Comparison of ENCODE assay signal across 8 mouse cellular contexts in genomic region chr2:27885456-27886147, GRCm38 (mm10). TPM values are rescaled to one million over a fixed set of nuclear protein-coding genes. Genes with fewer than 3 reads are reported as not detected.
DNase-seq lines count a peak whose midpoint lies in the region; ATAC-seq and TF ChIP-seq lines count a peak whose summit lies in the region.

No protein-coding gene starts in this region.

- no peaks in the 10 kb centered on the region for H3K9me3 ChIP-seq in neural tube, embryonic 15.5 days (replicated peaks)

- H3K4me3 ChIP-seq in left cerebral cortex, adult 2 months = peak overlapping the region; percentile 63
- peak overlapping the region; percentile 25; the same call in 1 of the 2 replicates for H3K4me3 ChIP-seq in cortical plate, adult 2 months (ENCODE audit: insufficient read depth, low read length)
- H3K4me3 ChIP-seq in liver, adult 2 months (ENCODE audit: insufficient read depth, low read depth, low read length) = peak overlapping the region; percentile 68
- peak overlapping the region; percentile 58 for H3K4me3 ChIP-seq in neural tube, embryonic 15.5 days (replicated peaks)

- no peak overlapping the region for H3K27ac ChIP-seq in left cerebral cortex, adult 2 months
- H3K27ac ChIP-seq in cortical plate, adult 2 months (ENCODE audit: insufficient read depth, low read length) = no peak overlapping the region
- H3K27ac ChIP-seq in liver, adult 2 months (replicated peaks; ENCODE audit: insufficient read depth, low read depth, low read length) = peak overlapping the region; percentile 38; the same call in 1 of the 2 replicates
- H3K27ac ChIP-seq in neural tube, embryonic 15.5 days (replicated peaks) = peak overlapping the region; percentile 71

- peak overlapping the region; percentile 99 for H3K4me2 ChIP-seq in neural tube, embryonic 15.5 days

- peak; percentile 75; the same call in 1 of the 2 replicates for ATAC-seq in neural tube, embryonic 15.5 days (ENCODE audit: low FRiP score)

- peak in 1 of 2 experiments; percentile 14 for DNase-seq in left cerebral cortex, adult 2 months (ENCODE audit: extremely low spot score in 1 of 2, low spot score in 2 of 2)
- no peak for DNase-seq in left cerebral cortex, adult 18-20 months (ENCODE audit: low spot score in 2 of 2)
- DNase-seq in heart, postnatal 10 days = peak; percentile 75 to 79
- DNase-seq in liver, adult 2 months (ENCODE audit: extremely low read depth, low read depth, low spot score) = no peak
- no peak for DNase-seq in right cerebral cortex, adult 18-20 months
- DNase-seq in left cerebral cortex, postnatal 36 days (ENCODE audit: low spot score in 2 of 2) = no peak

- H3K9ac ChIP-seq in liver, adult 2 months (ENCODE audit: low read depth, low read length) = peak overlapping the region; percentile 61; the same call in 1 of the 2 replicates
- H3K9ac ChIP-seq in neural tube, embryonic 15.5 days (replicated peaks) = peak overlapping the region; percentile 53

- WGBS in liver, adult 2 months = 24% methylated on average over 12 of the region's 12 CpGs
- 6% methylated on average over 12 of the region's 12 CpGs for WGBS in neural tube, embryonic 15.5 days

- H3K27me3 ChIP-seq in liver, adult 2 months (ENCODE audit: control insufficient read depth, insufficient read depth, low read length) = 0 out of 2 replicates have a peak, but pooled peaks cover 4% of the 10 kb centered on the region
- peaks cover 35% of the 10 kb centered on the region for H3K27me3 ChIP-seq in neural tube, embryonic 15.5 days (replicated peaks)

- intact Hi-C loops in left cerebral cortex, adult 2 months (cut with DNase I) = loop anchor here (2.0 kb wide), 1 partner anchor 113 kb away; no protein-coding TSS in a partner anchor
- intact Hi-C loops in heart, postnatal 10 days (cut with DNase I) = loop anchor here (5.0 kb wide), 2 partner anchors 68 to 333 kb away; no protein-coding TSS in a partner anchor
- intact Hi-C loops in left cerebral cortex, postnatal 36 days (cut with DNase I) = loop anchor here (5.0 to 10.0 kb wide), 2 partner anchors 113 to 331 kb away; no protein-coding TSS in a partner anchor

- no peaks in the 10 kb centered on the region for H3K4me1 ChIP-seq in cortical plate, adult 2 months (ENCODE audit: control insufficient read depth, insufficient read depth, low read length)
- no peaks in the 10 kb centered on the region for H3K4me1 ChIP-seq in liver, adult 2 months (ENCODE audit: control insufficient read depth, insufficient read depth, low read length)
- H3K4me1 ChIP-seq in neural tube, embryonic 15.5 days = peaks cover 42% of the 10 kb centered on the region

- no peak; the same call in 1 of the 2 replicates for TF ChIP-seq CTCF in left cerebral cortex, adult 2 months (IDR thresholded peaks at IDR 0.05)
- TF ChIP-seq CTCF in cortical plate, adult 2 months (IDR thresholded peaks at IDR 0.05; ENCODE audit: extremely low read depth, insufficient read depth, low read length) = no peak
- no peak for TF ChIP-seq CTCF in liver, adult 2 months (IDR thresholded peaks at IDR 0.05; ENCODE audit: low read depth, low read length)

- H3K36me3 ChIP-seq in liver, adult 2 months (ENCODE audit: control insufficient read depth, insufficient read depth, low read length) = no peaks in the 10 kb centered on the region
- H3K36me3 ChIP-seq in neural tube, embryonic 15.5 days = no peaks in the 10 kb centered on the region

- no peak for TF ChIP-seq POLR2A in cortical plate, adult 2 months (IDR thresholded peaks at IDR 0.05; ENCODE audit: extremely low read depth, insufficient read depth, low read length)
- TF ChIP-seq POLR2A in liver, adult 2 months (IDR thresholded peaks at IDR 0.05; ENCODE audit: extremely low read depth, insufficient read depth, low read length) = no peak

- no peaks in the 10 kb centered on the region for H3K79me2 ChIP-seq in liver, adult 2 months (ENCODE audit: control insufficient read depth, insufficient read depth, low read length)

RNA-seq across cellular contexts. Expression of gene Col5a1, which starts 0.6 kb away (rescaled TPM):
- 10 to 100 TPM in 1 of 2 experiments, 1 to 10 TPM in 1; 6.9 to 10.1 TPM for total RNA-seq in left cerebral cortex, adult 2 months (2021)
- 1 to 10 TPM; 7.3 to 8.7 TPM for total RNA-seq in left cerebral cortex, adult 18-20 months (2021)
- 32.6 and 34.1 TPM in 2 replicates for polyA plus RNA-seq in cortical plate, adult 2 months (2012; rRNA removed)
- 100 to 1,000 TPM; 157 to 164 TPM for total RNA-seq in heart, postnatal 10 days (2021)
- 2.0 and 3.0 TPM in 2 replicates for total RNA-seq in liver, adult 2 months (2014; rRNA removed)
- 2.0 and 2.1 TPM in 2 replicates for polyA plus RNA-seq in liver, adult 2 months (2012; rRNA removed)
- polyA plus RNA-seq in neural tube, embryonic 15.5 days (2015; fragmentation: Nextera tagmentation; extraction: Ambion mirVana) = 21.5 and 29.0 TPM in 2 replicates
- total RNA-seq in left cerebral cortex, postnatal 36 days (2021) = 1 to 10 TPM; 7.0 to 8.9 TPM

Comparison
In these comparisons a context has a peak if more than half of its experiments do, and no peak if none do; other contexts are left out.
1. DNase-seq: peak in heart, postnatal 10 days (2 of 2); none in left cerebral cortex, adult 18-20 months (0 of 2), liver, adult 2 months (single experiment), right cerebral cortex, adult 18-20 months (single experiment) and left cerebral cortex, postnatal 36 days (0 of 2).
2. H3K27ac ChIP-seq: peak in liver, adult 2 months (single experiment) and neural tube, embryonic 15.5 days (single experiment); none in left cerebral cortex, adult 2 months (single experiment) and cortical plate, adult 2 months (single experiment).
3. RNA of gene Col5a1, which starts 0.6 kb away (total RNA-seq): 157 to 164 TPM in heart, postnatal 10 days; 6.9 to 10.1 TPM in left cerebral cortex, adult 2 months, 7.0 to 8.9 TPM in left cerebral cortex, postnatal 36 days, 7.3 to 8.7 TPM in left cerebral cortex, adult 18-20 months and 2.0 to 3.0 TPM in liver, adult 2 months; every median in the first group is over 10 times any median in the second.
4. Peak in every context shown above with its lines, with median percentiles within 50 percentile points of each other: H3K4me3 ChIP-seq.